Mouse (Mus musculus): ENCODE results near the gene Zcchc7. TPM values are rescaled to one million over a fixed set of nuclear protein-coding genes. Genes with fewer than 3 reads are reported as not detected.

Gene Zcchc7
- polyA plus RNA-seq, 1 experiment: 41.8 TPM

GRCm38 (mm10) chr4:44777101-44777500 lies 21.4 kb downstream of the Zcchc7 start:
- Histone ChIP-seq H3K27me3 (ENCODE audit: control insufficient read depth, insufficient read depth, low read length, poor library complexity, severe bottlenecking) (no peaks in the 10 kb centered on the region), H3K9me3 (replicated peaks; ENCODE audit: control insufficient read depth, insufficient read depth, low read length, poor library complexity, severe bottlenecking) (no peaks in the 10 kb centered on the region), H3K27ac (ENCODE audit: insufficient read depth, low read length) (no peak overlapping the region), H3K36me3 (ENCODE audit: control insufficient read depth, insufficient read depth, low read length, poor library complexity, severe bottlenecking) (no peaks in the 10 kb centered on the region), H3K9ac (ENCODE audit: low read depth, poor library complexity, severe bottlenecking) (no peak overlapping the region), H3K4me1 (ENCODE audit: control insufficient read depth, insufficient read depth, low read length) (no peaks in the 10 kb centered on the region), H3K4me3 (ENCODE audit: low read depth, low read length) (no peak overlapping the region)
- TF ChIP-seq CTCF (IDR thresholded peaks at IDR 0.05; ENCODE audit: low read depth, low read length): no peak
- TF ChIP-seq EP300 (IDR thresholded peaks at IDR 0.05; ENCODE audit: insufficient read depth, low read depth, low read length): no peak

DNA sequence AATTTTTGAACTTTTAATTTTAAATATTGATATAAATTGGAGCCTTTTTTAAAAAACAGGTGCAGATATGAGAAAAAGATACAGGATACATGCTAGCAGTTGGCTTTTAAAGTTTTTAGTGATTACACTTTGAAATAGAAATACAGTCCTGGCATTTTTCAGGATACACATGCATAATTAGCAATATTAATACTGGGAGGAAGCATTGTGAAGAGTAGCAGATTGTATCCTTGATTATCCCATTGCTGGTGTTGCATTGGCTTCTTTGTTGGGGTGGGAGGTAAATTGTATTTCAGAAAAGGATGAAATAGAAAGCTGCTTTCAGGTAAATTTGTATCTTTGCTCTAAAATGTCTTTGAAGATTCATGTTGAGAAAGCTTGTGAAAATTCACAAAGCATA lies 22.0 kb downstream of the Zcchc7 start:
- Histone ChIP-seq H3K9me3 (replicated peaks; ENCODE audit: control insufficient read depth, insufficient read depth, low read length, poor library complexity, severe bottlenecking) (no peaks in the 10 kb centered on the region), H3K36me3 (ENCODE audit: control insufficient read depth, insufficient read depth, low read length, poor library complexity, severe bottlenecking) (no peaks in the 10 kb centered on the region), H3K9ac (ENCODE audit: low read depth, poor library complexity, severe bottlenecking) (no peak overlapping the region), H3K4me3 (ENCODE audit: low read depth, low read length) (no peak overlapping the region), H3K4me1 (ENCODE audit: control insufficient read depth, insufficient read depth, low read length) (no peaks in the 10 kb centered on the region), H3K27ac (ENCODE audit: insufficient read depth, low read length) (no peak overlapping the region), H3K27me3 (ENCODE audit: control insufficient read depth, insufficient read depth, low read length, poor library complexity, severe bottlenecking) (no peaks in the 10 kb centered on the region)
- no peak for TF ChIP-seq EP300 (IDR thresholded peaks at IDR 0.05; ENCODE audit: insufficient read depth, low read depth, low read length)
- no peak for TF ChIP-seq POLR2A (IDR thresholded peaks at IDR 0.05; ENCODE audit: insufficient read depth, low read length)
- TF ChIP-seq CTCF (IDR thresholded peaks at IDR 0.05; ENCODE audit: low read depth, low read length): no peak

DNA sequence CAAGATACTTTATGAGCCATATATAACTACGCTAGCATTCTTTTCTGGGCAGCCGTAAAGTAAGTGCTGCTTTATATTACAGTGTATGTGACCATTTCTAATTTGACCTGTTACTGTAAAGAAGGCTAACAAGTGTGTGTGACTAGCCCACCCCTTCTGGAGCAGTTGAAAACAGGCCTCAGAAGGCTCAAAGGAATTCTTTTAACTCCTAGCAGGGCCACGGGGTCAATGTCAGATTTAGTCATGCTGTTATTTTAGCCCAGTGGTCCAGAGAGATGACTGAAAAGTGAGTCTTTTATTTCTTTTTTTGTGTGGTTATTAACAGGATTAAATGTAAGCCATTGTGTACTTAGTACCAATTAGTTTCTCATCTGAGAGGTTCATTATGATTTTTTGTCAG lies 22.6 kb downstream of the Zcchc7 start:
- no peak overlapping the region for H3K9ac ChIP-seq (ENCODE audit: low read depth, poor library complexity, severe bottlenecking)
- no peaks in the 10 kb centered on the region for H3K4me1 ChIP-seq (ENCODE audit: control insufficient read depth, insufficient read depth, low read length)
- H3K27ac ChIP-seq (ENCODE audit: insufficient read depth, low read length): no peak overlapping the region
- H3K9me3 ChIP-seq (replicated peaks; ENCODE audit: control insufficient read depth, insufficient read depth, low read length, poor library complexity, severe bottlenecking): no peaks in the 10 kb centered on the region
- H3K27me3 ChIP-seq (ENCODE audit: control insufficient read depth, insufficient read depth, low read length, poor library complexity, severe bottlenecking): no peaks in the 10 kb centered on the region
- no peak for TF ChIP-seq POLR2A (IDR thresholded peaks at IDR 0.05; ENCODE audit: insufficient read depth, low read length)
- TF ChIP-seq EP300 (IDR thresholded peaks at IDR 0.05; ENCODE audit: insufficient read depth, low read depth, low read length): no peak
- no peak for TF ChIP-seq CTCF (IDR thresholded peaks at IDR 0.05; ENCODE audit: low read depth, low read length)
- no peak overlapping the region for H3K4me3 ChIP-seq (ENCODE audit: low read depth, low read length)
- no peaks in the 10 kb centered on the region for H3K36me3 ChIP-seq (ENCODE audit: control insufficient read depth, insufficient read depth, low read length, poor library complexity, severe bottlenecking)

DNA sequence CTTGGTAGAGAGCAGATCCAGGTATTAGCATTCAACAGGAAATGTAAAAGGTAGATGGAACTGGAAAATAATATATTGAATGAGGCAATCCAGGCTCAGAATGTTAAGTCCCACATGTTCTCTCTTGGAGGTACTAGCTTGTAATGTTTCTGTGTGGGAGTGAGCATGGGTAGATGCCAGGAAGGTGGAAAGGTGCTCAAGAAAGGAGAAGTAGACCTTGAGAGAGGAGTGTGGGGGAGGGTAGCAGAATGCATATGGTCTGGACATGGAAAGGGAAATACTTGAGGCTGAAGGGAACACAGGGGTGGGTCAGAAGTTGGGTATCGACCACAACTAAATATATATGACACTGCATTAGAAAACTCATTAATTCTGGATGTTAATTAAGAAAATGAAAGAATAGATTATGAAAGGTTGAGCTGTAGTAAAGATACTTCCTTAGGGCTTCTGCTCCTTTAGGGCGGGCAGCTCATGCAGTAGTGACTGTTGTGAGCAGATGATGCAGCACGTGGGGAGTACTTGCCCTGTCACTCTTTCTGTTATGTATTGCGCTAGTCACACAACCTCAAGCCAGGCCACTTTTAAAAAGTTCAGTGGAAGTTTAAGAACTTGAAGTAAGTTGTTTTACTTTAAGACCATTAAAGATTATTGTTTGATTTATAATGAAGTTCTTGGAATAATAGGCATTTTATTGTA lies 24.9 kb downstream of the Zcchc7 start:
- Histone ChIP-seq H3K9ac (ENCODE audit: low read depth, poor library complexity, severe bottlenecking) (no peak overlapping the region), H3K9me3 (replicated peaks; ENCODE audit: control insufficient read depth, insufficient read depth, low read length, poor library complexity, severe bottlenecking) (no peaks in the 10 kb centered on the region), H3K36me3 (ENCODE audit: control insufficient read depth, insufficient read depth, low read length, poor library complexity, severe bottlenecking) (no peaks in the 10 kb centered on the region), H3K27me3 (ENCODE audit: control insufficient read depth, insufficient read depth, low read length, poor library complexity, severe bottlenecking) (no peaks in the 10 kb centered on the region), H3K4me3 (ENCODE audit: low read depth, low read length) (no peak overlapping the region), H3K4me1 (ENCODE audit: control insufficient read depth, insufficient read depth, low read length) (no peaks in the 10 kb centered on the region), H3K27ac (ENCODE audit: insufficient read depth, low read length) (no peak overlapping the region)
- no peak for TF ChIP-seq EP300 (IDR thresholded peaks at IDR 0.05; ENCODE audit: insufficient read depth, low read depth, low read length)
- no peak for TF ChIP-seq CTCF (IDR thresholded peaks at IDR 0.05; ENCODE audit: low read depth, low read length)
- TF ChIP-seq POLR2A (IDR thresholded peaks at IDR 0.05; ENCODE audit: insufficient read depth, low read length): no peak

DNA sequence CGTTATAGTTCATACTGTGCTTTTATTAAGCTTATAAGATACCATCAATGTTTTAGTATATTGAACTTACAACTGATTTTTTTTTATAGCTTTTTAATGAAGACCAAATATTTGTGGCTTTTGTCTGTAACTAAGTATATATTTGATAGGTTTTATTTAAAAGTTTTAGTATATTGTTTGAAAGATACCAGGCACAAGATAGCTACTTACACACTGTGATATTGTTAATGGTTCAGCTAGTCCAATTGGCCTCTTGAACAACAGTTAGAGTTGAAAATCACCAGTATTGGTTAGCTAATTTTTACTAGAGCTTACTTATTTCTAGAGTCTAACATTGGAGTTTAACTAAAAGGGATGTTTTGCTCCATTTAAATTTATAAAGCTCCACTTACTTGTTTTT lies 25.8 kb downstream of the Zcchc7 start:
- Histone ChIP-seq H3K36me3 (ENCODE audit: control insufficient read depth, insufficient read depth, low read length, poor library complexity, severe bottlenecking) (no peaks in the 10 kb centered on the region), H3K4me3 (ENCODE audit: low read depth, low read length) (no peak overlapping the region), H3K9ac (ENCODE audit: low read depth, poor library complexity, severe bottlenecking) (no peak overlapping the region), H3K27ac (ENCODE audit: insufficient read depth, low read length) (no peak overlapping the region), H3K4me1 (ENCODE audit: control insufficient read depth, insufficient read depth, low read length) (no peaks in the 10 kb centered on the region), H3K9me3 (replicated peaks; ENCODE audit: control insufficient read depth, insufficient read depth, low read length, poor library complexity, severe bottlenecking) (no peaks in the 10 kb centered on the region), H3K27me3 (ENCODE audit: control insufficient read depth, insufficient read depth, low read length, poor library complexity, severe bottlenecking) (no peaks in the 10 kb centered on the region)
- TF ChIP-seq CTCF (IDR thresholded peaks at IDR 0.05; ENCODE audit: low read depth, low read length): no peak
- TF ChIP-seq EP300 (IDR thresholded peaks at IDR 0.05; ENCODE audit: insufficient read depth, low read depth, low read length): no peak
- no peak for TF ChIP-seq POLR2A (IDR thresholded peaks at IDR 0.05; ENCODE audit: insufficient read depth, low read length)

DNA sequence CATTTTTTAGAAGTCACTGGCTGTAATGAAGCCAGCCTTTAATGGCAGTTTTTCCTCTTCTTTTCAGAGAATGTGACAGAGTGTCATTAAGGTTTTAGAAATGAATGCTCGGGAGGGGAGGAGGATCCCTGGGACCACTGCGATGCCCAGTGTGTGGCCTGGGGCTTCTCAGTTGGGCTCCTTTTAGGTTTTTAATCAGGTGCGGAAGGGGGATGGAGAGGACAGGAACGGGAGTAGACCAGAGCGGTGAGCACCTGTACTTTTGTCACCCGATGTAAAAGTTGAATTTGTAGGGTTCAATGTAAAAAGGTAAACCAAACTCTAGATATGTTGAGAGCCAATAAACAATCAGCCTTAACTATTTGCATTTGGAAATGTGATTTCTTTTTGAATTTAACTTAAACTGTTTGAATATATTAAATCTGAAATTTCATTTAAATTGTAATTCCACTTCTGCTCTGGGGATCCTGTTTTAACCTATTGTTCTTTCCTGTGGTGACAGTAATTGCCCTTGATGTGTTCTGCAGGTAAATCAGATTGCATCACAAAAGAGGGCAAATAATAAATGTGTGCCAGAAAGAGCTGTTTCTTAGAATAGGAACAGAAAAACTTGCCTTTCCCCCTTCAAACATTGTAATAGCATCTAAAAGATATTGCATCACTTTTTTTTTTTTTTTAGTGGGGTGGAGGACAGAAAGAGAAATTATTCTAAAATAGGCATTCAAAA lies 28.1 kb downstream of the Zcchc7 start:
- H3K27ac ChIP-seq (ENCODE audit: insufficient read depth, low read length): no peak overlapping the region
- no peak for TF ChIP-seq EP300 (IDR thresholded peaks at IDR 0.05; ENCODE audit: insufficient read depth, low read depth, low read length)
- no peak for TF ChIP-seq CTCF (IDR thresholded peaks at IDR 0.05; ENCODE audit: low read depth, low read length)
- no peak for TF ChIP-seq POLR2A (IDR thresholded peaks at IDR 0.05; ENCODE audit: insufficient read depth, low read length)
- H3K9me3 ChIP-seq (replicated peaks; ENCODE audit: control insufficient read depth, insufficient read depth, low read length, poor library complexity, severe bottlenecking): no peaks in the 10 kb centered on the region
- no peak overlapping the region for H3K9ac ChIP-seq (ENCODE audit: low read depth, poor library complexity, severe bottlenecking)
- no peaks in the 10 kb centered on the region for H3K4me1 ChIP-seq (ENCODE audit: control insufficient read depth, insufficient read depth, low read length)
- no peak overlapping the region for H3K4me3 ChIP-seq (ENCODE audit: low read depth, low read length)
- no peaks in the 10 kb centered on the region for H3K36me3 ChIP-seq (ENCODE audit: control insufficient read depth, insufficient read depth, low read length, poor library complexity, severe bottlenecking)
- H3K27me3 ChIP-seq (ENCODE audit: control insufficient read depth, insufficient read depth, low read length, poor library complexity, severe bottlenecking): no peaks in the 10 kb centered on the region

Data from ES-Bruce4 (cell line).